ENCODE assay signal across 20 mouse cellular contexts in genomic region chr1:165342126-165342525, GRCm38 (mm10). TPM values are rescaled to one million over a fixed set of nuclear protein-coding genes. Genes with fewer than 3 reads are reported as not detected.
DNase-seq lines count a peak whose midpoint lies in the region; ATAC-seq and TF ChIP-seq lines count a peak whose summit lies in the region.
"Had no signal": no experiment of that assay in that cellular context is flagged by ENCODE, and none has a peak within 500 bp of the region (broad histone marks: within the 10 kb centered on the region; RNA-seq: fewer than 3 reads in every experiment).

No protein-coding gene starts in this region.

- peaks cover 0 to 6% of the 10 kb centered on the region in 2 experiments; a peak in 1 of 4 replicates for H3K4me1 ChIP-seq in heart, embryonic 14.5 days (ENCODE audit: control insufficient read depth in 2 of 2, insufficient read depth in 2 of 2, low read length in 2 of 2)
- H3K4me1 ChIP-seq in intestine, postnatal 0 days (replicated peaks; ENCODE audit: control insufficient read depth, insufficient read depth, low read length), result no peaks in the 10 kb centered on the region
- H3K4me1 ChIP-seq in forebrain, embryonic 10.5 days, result peaks cover 12% of the 10 kb centered on the region; the same call in 1 of the 2 replicates
- H3K4me1 ChIP-seq: forebrain, embryonic 15.5 days; hindbrain, embryonic 10.5 days had no signal

- intact Hi-C loops in left cerebral cortex, adult 2 months (cut with DNase I), result no loop called here

- 0 out of 4 replicates have a peak overlapping the region, but pooled peaks of 1 of the 2 experiments have one; percentile 14 for H3K27ac ChIP-seq in heart, embryonic 14.5 days (replicated peaks in 1 of 2; ENCODE audit: control insufficient read depth in 1 of 2, insufficient read depth in 1 of 2, low read depth in 2 of 2, low read length in 2 of 2)
- H3K27ac ChIP-seq in intestine, postnatal 0 days (ENCODE audit: low read depth, low read length), result 0 out of 2 replicates have a peak overlapping the region, but pooled peaks have one; percentile 36
- no peak overlapping the region for H3K27ac ChIP-seq in forebrain, embryonic 10.5 days
- H3K27ac ChIP-seq in left cerebral cortex, adult 2 months, result no peak overlapping the region
- H3K27ac ChIP-seq: forebrain, embryonic 15.5 days; gastrocnemius, adult 2 months; heart, embryonic 10.5 days; hindbrain, embryonic 10.5 days; neural tube, embryonic 15.5 days had no signal

- peaks cover 12% of the 10 kb centered on the region; the same call in 1 of the 2 replicates for H3K36me3 ChIP-seq in heart, embryonic 14.5 days (ENCODE audit: control insufficient read depth, insufficient read depth, low read length)
- H3K36me3 ChIP-seq in intestine, postnatal 0 days (ENCODE audit: control insufficient read depth, insufficient read depth), result peaks cover 4% of the 10 kb centered on the region
- no peaks in the 10 kb centered on the region for H3K36me3 ChIP-seq in forebrain, embryonic 10.5 days (replicated peaks)
- H3K36me3 ChIP-seq: forebrain, embryonic 15.5 days had no signal

- H3K9ac ChIP-seq in heart, embryonic 14.5 days (ENCODE audit: low read length), result no peak overlapping the region
- no peak overlapping the region for H3K9ac ChIP-seq in intestine, postnatal 0 days (ENCODE audit: low read depth, low read length)
- H3K9ac ChIP-seq: forebrain, embryonic 15.5 days; neural tube, embryonic 15.5 days had no signal

- DNase-seq in heart, adult 8-10 months (ENCODE audit: low spot score), result no peak
- DNase-seq in layer of hippocampus, adult 11-12 months (ENCODE audit: low spot score), result peak; percentile 35
- DNase-seq in layer of hippocampus, adult 8-10 months (ENCODE audit: low spot score in 2 of 2), result no peak
- DNase-seq in ZHBTc4 (ENCODE audit: low read depth, low spot score), result peak; percentile 62
- DNase-seq in forebrain, embryonic 10.5 days (ENCODE audit: extremely low spot score, low spot score), result no peak
- no peak for DNase-seq in left cerebral cortex, adult 2 months (ENCODE audit: extremely low spot score in 1 of 2, low spot score in 2 of 2)
- DNase-seq: cerebellum, postnatal 10 days; gastrocnemius, adult 2 months; left cerebral cortex, postnatal 4 days; lung, adult 2 months; midbrain, embryonic 14.5 days; right cerebral cortex, postnatal 25 days had no signal

- H3K9me3 ChIP-seq in heart, embryonic 14.5 days (ENCODE audit: control insufficient read depth, low read length), result no peaks in the 10 kb centered on the region
- H3K9me3 ChIP-seq in intestine, postnatal 0 days (ENCODE audit: control insufficient read depth), result no peaks in the 10 kb centered on the region
- H3K9me3 ChIP-seq in forebrain, embryonic 10.5 days, result no peaks in the 10 kb centered on the region
- H3K9me3 ChIP-seq: forebrain, embryonic 15.5 days; heart, embryonic 10.5 days; hindbrain, embryonic 10.5 days; neural tube, embryonic 15.5 days had no signal

- H3K27me3 ChIP-seq in heart, embryonic 14.5 days (ENCODE audit: control insufficient read depth, insufficient read depth, low read length), result no peaks in the 10 kb centered on the region
- H3K27me3 ChIP-seq in intestine, postnatal 0 days (replicated peaks; ENCODE audit: control insufficient read depth, insufficient read depth, low read length), result no peaks in the 10 kb centered on the region
- no peaks in the 10 kb centered on the region for H3K27me3 ChIP-seq in forebrain, embryonic 10.5 days (ENCODE audit: poor library complexity, severe bottlenecking)
- H3K27me3 ChIP-seq: forebrain, embryonic 15.5 days; neural tube, embryonic 15.5 days had no signal

- 43% methylated on average over 7 of the region's 7 CpGs for WGBS in heart, embryonic 14.5 days
- WGBS in intestine, postnatal 0 days, result 50% methylated on average over 7 of the region's 7 CpGs
- WGBS in forebrain, embryonic 10.5 days, result 78% methylated on average over 7 of the region's 7 CpGs

- H3K4me2 ChIP-seq in heart, embryonic 14.5 days (ENCODE audit: low read length), result peak overlapping the region; percentile 47; the same call in 1 of the 2 replicates
- H3K4me2 ChIP-seq in intestine, postnatal 0 days (replicated peaks; ENCODE audit: low read depth), result peak overlapping the region; percentile 14
- H3K4me2 ChIP-seq: forebrain, embryonic 15.5 days; neural tube, embryonic 15.5 days had no signal

- no peak for TF ChIP-seq CTCF in intestine, postnatal 0 days (IDR thresholded peaks at IDR 0.05; ENCODE audit: low read depth)
- TF ChIP-seq CTCF in left cerebral cortex, adult 2 months (IDR thresholded peaks at IDR 0.05), result no peak

- ATAC-seq in heart, embryonic 14.5 days (ENCODE audit: insufficient number of reproducible peaks, insufficient read depth, low FRiP score, low read depth), result no peak
- peak; percentile 80 for ATAC-seq in intestine, postnatal 0 days
- ATAC-seq: forebrain, embryonic 15.5 days had no signal

- H3K4me3 ChIP-seq in heart, embryonic 14.5 days (ENCODE audit: control insufficient read depth in 1 of 2, insufficient read depth in 1 of 2, low read depth in 1 of 2, low read length in 2 of 2), result no peak overlapping the region
- H3K4me3 ChIP-seq in intestine, postnatal 0 days (ENCODE audit: low read depth, low read length), result no peak overlapping the region
- no peak overlapping the region for H3K4me3 ChIP-seq in forebrain, embryonic 10.5 days
- H3K4me3 ChIP-seq in left cerebral cortex, adult 2 months, result no peak overlapping the region
- H3K4me3 ChIP-seq: erythroblast, embryonic 14.5 days; forebrain, embryonic 15.5 days; gastrocnemius, adult 2 months; heart, embryonic 10.5 days; hindbrain, embryonic 10.5 days; myocyte; neural tube, embryonic 15.5 days had no signal

RNA-seq across cellular contexts. Expression of gene Gpr161, which starts 46.5 kb away (rescaled TPM):
- 0.57 and 1.0 TPM in 2 replicates for polyA plus RNA-seq in heart, embryonic 14.5 days (2014; fragmentation: Nextera tagmentation; extraction: Ambion mirVana)
- 1 to 10 TPM; 1.0 to 1.8 (median 1.2) TPM for total RNA-seq in heart, adult 8-10 months (2022)
- total RNA-seq in layer of hippocampus, adult 8-10 months (2022), result 10 to 100 TPM; 48.2 to 76.2 (median 62.3) TPM
- 0.35 and 0.63 TPM in 2 replicates for polyA plus RNA-seq in intestine, postnatal 0 days (2015; fragmentation: Nextera tagmentation; extraction: Ambion mirVana)
- 1.5 and 1.8 TPM in 2 replicates for polyA plus RNA-seq in forebrain, embryonic 10.5 days (2016; fragmentation: Nextera tagmentation; extraction: Ambion mirVana)
- total RNA-seq in left cerebral cortex, adult 2 months (2021), result 10 to 100 TPM in 1 of 2 experiments, 1 to 10 TPM in 1; 9.9 to 10.3 TPM
- polyA plus RNA-seq: erythroblast, embryonic 14.5 days had no signal

Comparison
In these comparisons a context has a peak if more than half of its experiments do, and no peak if none do; other contexts are left out.
1. DNase-seq: peak in layer of hippocampus, adult 11-12 months (single experiment) and ZHBTc4 (single experiment); none in heart, adult 8-10 months (single experiment), layer of hippocampus, adult 8-10 months (0 of 2), forebrain, embryonic 10.5 days (single experiment) and left cerebral cortex, adult 2 months (0 of 2).
2. RNA of gene Gpr161, which starts 46.5 kb away (total RNA-seq): 48.2 to 76.2 TPM in layer of hippocampus, adult 8-10 months; 9.9 to 10.3 TPM in left cerebral cortex, adult 2 months and 1.0 to 1.8 TPM in heart, adult 8-10 months; every median in the first group is over 4 times any median in the second.